Mouse (Mus musculus): Measurements from ENCODE around the gene Nsun3.

The Nsun3 gene

GRCm38 (mm10) chr16:62786621-62787331 is at the start of gene Nsun3:
Gene Nsun3, minus strand, starts transcription at chr16:62786818.
- DNase-seq = peak; percentile 89 to 91

GRCm38 (mm10) chr16:62834016-62834735 is 47.6 kb upstream of the Nsun3 start:
- DNase-seq = no peak

GRCm38 (mm10) chr16:62832481-62832880 is 45.9 kb upstream of the Nsun3 start:
- peak; percentile 33 to 37 for DNase-seq

- no peak for DNase-seq
These were observed 45.4 kb upstream of the Nsun3 start for GRCm38 (mm10) chr16:62832027-62832426.

GRCm38 (mm10) chr16:62826156-62827001 is 39.8 kb upstream of the Nsun3 start:
- DNase-seq = no peak

- DNase-seq = no peak
These were observed 35.9 kb upstream of the Nsun3 start for GRCm38 (mm10) chr16:62822472-62822871.

GRCm38 (mm10) chr16:62814491-62814890 is 27.9 kb upstream of the Nsun3 start, which contains the start of gene Stx19:
Gene Stx19, plus strand, starts transcription at chr16:62814676.
- no peak for DNase-seq

- no peak for DNase-seq
These were observed 27.2 kb upstream of the Nsun3 start for GRCm38 (mm10) chr16:62813790-62814189.

GRCm38 (mm10) chr16:62810855-62811254 is 24.2 kb upstream of the Nsun3 start:
- DNase-seq = no peak

GRCm38 (mm10) chr16:62807249-62807979 is 20.8 kb upstream of the Nsun3 start:
- no peak for DNase-seq

- no peak for DNase-seq
These were observed 18.0 kb upstream of the Nsun3 start for GRCm38 (mm10) chr16:62804621-62805020.

- no peak for DNase-seq
These were observed 13.2 kb upstream of the Nsun3 start for GRCm38 (mm10) chr16:62799839-62800238.

- DNase-seq = no peak
These were observed 12.8 kb upstream of the Nsun3 start for GRCm38 (mm10) chr16:62799426-62799825.

GRCm38 (mm10) chr16:62798808-62799207 is 12.2 kb upstream of the Nsun3 start:
- no peak for DNase-seq

- DNase-seq = no peak
These were observed 10.0 kb upstream of the Nsun3 start for GRCm38 (mm10) chr16:62796608-62797007.

- no peak for DNase-seq
These were observed 4.4 kb downstream of the Nsun3 start for GRCm38 (mm10) chr16:62782229-62782628.

GRCm38 (mm10) chr16:62778282-62778681 is 8.3 kb downstream of the Nsun3 start:
- no peak for DNase-seq

- no peak for DNase-seq
These were observed 10.6 kb downstream of the Nsun3 start for GRCm38 (mm10) chr16:62776034-62776433.

- DNase-seq = no peak
These were observed 13.2 kb downstream of the Nsun3 start for GRCm38 (mm10) chr16:62773462-62773861.

- DNase-seq = no peak
These were observed 28.3 kb downstream of the Nsun3 start for GRCm38 (mm10) chr16:62758340-62758739.

GRCm38 (mm10) chr16:62755307-62755706 is 31.3 kb downstream of the Nsun3 start:
- DNase-seq = no peak

GRCm38 (mm10) chr16:62753597-62753996 is 33.0 kb downstream of the Nsun3 start:
- DNase-seq = no peak

- DNase-seq = no peak
These were observed 33.5 kb downstream of the Nsun3 start for GRCm38 (mm10) chr16:62753079-62753478.

All from cerebellum, postnatal 36 days (tissue).